Mouse (Mus musculus) heart, adult 8-10 months (tissue): Measurements from ENCODE around the gene Zfp566. TPM values are rescaled to one million over a fixed set of nuclear protein-coding genes. Genes with fewer than 3 reads are reported as not detected.

ENCODE experiments used
- DNase-seq: peaks from one replicate; pipeline ENCODE4 v3.0.0; 2022; ENCODE audit warnings: low spot score
- microRNA-seq: library from miRNA; unstranded; fragments of <30 nt; microRNA quantifications from one replicate; pipeline ENCODE4 v1.2.0, GENCODE M21; 2022
- total RNA-seq, 4 experiments: library from RNA; stranded (reverse); gene quantifications; 2 replicates each; pipeline ENCODE4 v1.2.4; 2022

Zfp566 gene
- total RNA-seq, 4 experiments from 2014 or later, result 0.82 to 1.8 (median 1.6) TPM

DNA sequence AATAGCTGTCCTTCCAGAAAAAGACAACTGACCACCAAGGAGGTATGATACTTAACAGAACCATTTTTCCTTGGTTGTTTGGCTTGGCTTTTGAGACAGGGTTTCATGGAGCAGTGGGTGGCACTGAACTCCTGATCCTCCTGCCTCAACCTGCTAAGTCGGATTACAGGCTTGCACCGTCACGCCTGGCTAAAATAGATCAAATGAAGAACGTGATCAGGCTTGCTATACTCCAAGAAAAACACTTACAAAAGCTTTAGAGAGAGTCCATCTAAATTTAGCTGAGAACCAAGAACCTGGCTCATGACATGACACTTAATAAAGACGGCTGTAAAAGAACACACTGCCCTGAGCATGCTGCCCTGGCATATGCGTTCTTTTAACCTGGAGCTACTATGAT is 30.0 kb downstream of the Zfp566 start:
- DNase-seq, result no peak

GRCm38 (mm10) chr7:30053591-30053990 is 36.7 kb downstream of the Zfp566 start:
- no peak for DNase-seq

GRCm38 (mm10) chr7:30050882-30051548 is 39.3 kb downstream of the Zfp566 start, which contains the start of gene Zfp14:
Zfp14 (minus strand) TSS chr7:30051380.
- peak; percentile 93 for DNase-seq

DNA sequence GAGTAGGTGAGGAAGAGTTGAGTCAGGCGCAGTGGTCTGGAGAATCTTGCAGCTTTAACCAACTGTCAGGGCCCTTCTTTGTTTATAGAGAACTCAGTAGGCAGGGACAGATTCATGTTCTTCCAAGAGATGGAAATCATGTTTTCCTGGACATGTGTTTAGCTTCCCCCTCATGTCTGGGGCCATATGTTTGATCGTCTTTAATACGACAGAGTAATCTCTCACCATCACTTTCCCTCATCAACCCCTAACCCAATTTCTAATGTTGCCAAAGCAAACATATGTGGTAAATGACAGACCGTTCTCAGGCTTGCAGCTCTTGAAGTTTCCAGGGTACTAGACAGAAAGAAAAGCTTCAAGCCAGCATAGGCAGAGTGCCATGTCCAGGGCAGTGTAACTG is 42.2 kb downstream of the Zfp566 start:
- DNase-seq, result no peak

- DNase-seq, result no peak
These were observed 46.0 kb downstream of the Zfp566 start for GRCm38 (mm10) chr7:30044354-30044753.

DNA sequence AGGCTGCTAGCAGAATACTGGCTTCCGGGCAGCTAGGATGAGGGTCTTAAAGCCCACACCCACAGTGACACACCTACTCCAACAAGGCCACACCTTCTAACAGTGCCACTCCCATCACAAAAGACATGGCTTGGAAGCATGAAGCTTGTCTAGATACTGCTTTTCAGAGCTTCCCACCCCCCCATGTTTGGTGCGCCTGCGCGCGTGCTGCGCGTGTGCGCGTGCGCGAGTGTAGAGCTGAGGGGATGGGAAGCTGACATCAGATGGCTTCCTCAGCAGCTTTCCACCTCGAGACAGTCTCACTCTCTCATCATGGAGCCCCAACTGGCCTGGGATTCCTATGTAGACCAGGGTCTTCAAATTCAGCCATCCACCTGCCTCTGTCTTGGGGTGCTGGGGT is 56.0 kb downstream of the Zfp566 start:
- no peak for DNase-seq

DNA sequence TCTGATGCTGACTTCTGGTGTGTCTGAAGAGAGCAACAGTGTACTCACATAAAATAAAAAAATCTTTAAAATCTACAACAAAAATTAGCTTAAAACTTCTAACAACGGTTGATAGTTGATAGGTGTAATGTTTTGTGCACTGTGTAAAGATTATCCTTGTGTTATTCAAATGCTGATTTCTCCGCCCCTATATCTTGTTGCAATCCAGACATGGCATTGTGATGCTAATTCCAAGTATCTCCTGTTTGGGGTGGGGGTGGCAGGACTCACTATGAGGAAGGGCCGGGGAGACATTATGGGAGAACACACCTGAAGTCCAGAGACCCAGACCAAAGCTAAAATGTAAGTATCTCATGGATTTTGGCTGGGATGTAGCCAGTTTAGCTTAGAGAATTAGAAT is 58.9 kb downstream of the Zfp566 start:
- DNase-seq, result no peak

- DNase-seq, result no peak
These were observed 59.6 kb downstream of the Zfp566 start for GRCm38 (mm10) chr7:30030677-30031076.

DNA sequence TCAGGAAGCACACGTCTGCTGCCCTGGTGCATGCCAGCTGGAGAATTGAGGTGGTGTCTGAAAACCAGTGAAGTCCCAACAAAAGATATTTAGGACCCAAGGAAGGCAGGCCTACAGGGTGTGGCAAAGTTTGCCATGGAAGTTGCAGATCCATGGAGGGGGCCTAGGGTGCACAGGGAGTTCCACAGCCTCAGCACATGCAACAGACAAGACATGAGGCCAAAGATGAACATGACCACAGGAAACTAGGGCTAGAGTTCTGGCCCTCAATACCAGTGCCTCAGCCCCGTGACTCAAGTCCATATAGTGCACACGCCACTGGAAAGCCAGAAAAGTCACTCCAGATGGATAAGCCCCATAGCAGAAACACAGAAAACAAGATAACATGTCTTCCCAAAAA is 61.8 kb downstream of the Zfp566 start:
- DNase-seq, result no peak

Small RNA genes lying within 50 kb of the gene (microRNA-seq; reads per million reads assigned to microRNA genes)
- not detected for gene Gm23368

Other genes starting within 250 kb of the Zfp566 start
- gene Zfp940, start 236.9 kb downstream of the Zfp566 start, total RNA-seq, result under 1 TPM; 0.33 to 0.72 (median 0.47) TPM
- gene Zfp420, start 230.5 kb downstream of the Zfp566 start, total RNA-seq, result 1 to 10 TPM; 3.0 to 4.0 (median 3.8) TPM
- gene Zfp27, start 184.0 kb downstream of the Zfp566 start, total RNA-seq, result 1 to 10 TPM; 8.4 to 9.3 (median 8.6) TPM
- gene Zfp383, start 182.3 kb downstream of the Zfp566 start, total RNA-seq, result 1 to 10 TPM; 3.8 to 9.5 (median 6.4) TPM
- gene Zfp74, start 136.4 kb downstream of the Zfp566 start, total RNA-seq, result 1 to 10 TPM; 5.8 to 6.5 (median 6.0) TPM
- 10 to 100 TPM; 16.9 to 27.9 (median 21.5) TPM for gene Zfp568, start 106.6 kb downstream of the Zfp566 start, total RNA-seq
- 1 to 10 TPM; 2.4 to 3.0 (median 2.6) TPM for gene Zfp14, start 39.1 kb downstream of the Zfp566 start, total RNA-seq
- gene Zfp82, start 17.6 kb downstream of the Zfp566 start, total RNA-seq, result 1 to 10 TPM; 2.1 to 3.0 (median 2.6) TPM
- under 1 TPM in 1 of 4 experiments, not detected in 3; 0.28 TPM for gene Gm26920, start 117 bp downstream of the Zfp566 start, total RNA-seq
- 10 to 100 TPM; 25.3 to 34.5 (median 31.3) TPM for gene Zfp260, start 4.2 kb upstream of the Zfp566 start, total RNA-seq
- 1 to 10 TPM; 1.5 to 4.3 (median 2.1) TPM for gene Zfp382, start 31.4 kb upstream of the Zfp566 start, total RNA-seq
- 10 to 100 TPM; 23.2 to 33.8 (median 28.1) TPM for gene Zfp146, start 79.2 kb upstream of the Zfp566 start, total RNA-seq
- 1,000 to 10,000 TPM; 3,196 to 3,318 (median 3,289) TPM for gene Cox7a1, start 93.6 kb upstream of the Zfp566 start, total RNA-seq
- gene Capns1, start 108.3 kb upstream of the Zfp566 start, total RNA-seq, result 100 to 1,000 TPM; 287 to 304 (median 297) TPM
- gene Polr2i, start 141.4 kb upstream of the Zfp566 start, total RNA-seq, result 10 to 100 TPM; 54.0 to 70.5 (median 64.9) TPM
- gene Tbcb, start 141.7 kb upstream of the Zfp566 start, total RNA-seq, result 10 to 100 TPM; 51.2 to 62.4 (median 57.6) TPM
- not detected for gene Ovol3, start 145.2 kb upstream of the Zfp566 start, total RNA-seq
- under 1 TPM in 1 of 4 experiments, not detected in 3; 0.44 TPM for gene Thap8, start 189.6 kb upstream of the Zfp566 start, total RNA-seq
- gene Wdr62, start 189.9 kb upstream of the Zfp566 start, total RNA-seq, result 1 to 10 TPM in 1 of 4 experiments, under 1 TPM in 3; 0.41 to 1.5 (median 0.84) TPM
- gene Clip3, start 201.2 kb upstream of the Zfp566 start, total RNA-seq, result 1 to 10 TPM; 4.7 to 8.7 (median 7.4) TPM
- gene Alkbh6, start 218.2 kb upstream of the Zfp566 start, total RNA-seq, result 10 to 100 TPM; 28.6 to 34.0 (median 32.5) TPM
- gene Syne4, start 224.3 kb upstream of the Zfp566 start, total RNA-seq, result 1 to 10 TPM in 1 of 4 experiments, under 1 TPM in 3; 0.46 to 1.9 (median 0.76) TPM
- gene E130208F15Rik, start 231.2 kb upstream of the Zfp566 start, total RNA-seq, result 1 to 10 TPM in 1 of 4 experiments, under 1 TPM in 3; 0.62 to 1.2 (median 0.79) TPM
- gene Sdhaf1, start 233.4 kb upstream of the Zfp566 start, total RNA-seq, result 10 to 100 TPM; 14.0 to 16.2 (median 15.1) TPM